Mouse (Mus musculus): ENCODE measurements around the gene Myo16. TPM values are rescaled to one million over a fixed set of nuclear protein-coding genes. Genes with fewer than 3 reads are reported as not detected.

The Myo16 gene
- 10 to 100 TPM; 27.3 to 32.6 (median 29.7) TPM for total RNA-seq (2022)

- DNase-seq (ENCODE audit: low spot score in 2 of 2) = no peak
These were observed at the start of gene Myo16 for GRCm38 (mm10) chr8:10153611-10154438. Myo16 (plus strand) TSS chr8:10153911.

- DNase-seq (ENCODE audit: low spot score in 2 of 2) = no peak
These were observed 45.0 kb upstream of the Myo16 start for GRCm38 (mm10) chr8:10108516-10109271.

- DNase-seq (ENCODE audit: low spot score in 2 of 2) = no peak
These were observed 31.0 kb upstream of the Myo16 start for GRCm38 (mm10) chr8:10122749-10123148.

- no peak for DNase-seq (ENCODE audit: low spot score in 2 of 2)
These were observed 30.3 kb upstream of the Myo16 start for GRCm38 (mm10) chr8:10123412-10123811.

GRCm38 (mm10) chr8:10125684-10126083 lies 28.0 kb upstream of the Myo16 start:
- DNase-seq (ENCODE audit: low spot score in 2 of 2) = no peak

GRCm38 (mm10) chr8:10130513-10131414 lies 22.9 kb upstream of the Myo16 start:
- DNase-seq (ENCODE audit: low spot score in 2 of 2) = peak in 1 of 2 experiments; percentile 32

GRCm38 (mm10) chr8:10139536-10139935 lies 14.2 kb upstream of the Myo16 start:
- DNase-seq (ENCODE audit: low spot score in 2 of 2) = no peak

- DNase-seq (ENCODE audit: low spot score in 2 of 2) = no peak
These were observed 9.8 kb upstream of the Myo16 start for GRCm38 (mm10) chr8:10143961-10144360.

- DNase-seq (ENCODE audit: low spot score in 2 of 2) = no peak
These were observed 1.9 kb upstream of the Myo16 start for GRCm38 (mm10) chr8:10151692-10152247.

GRCm38 (mm10) chr8:10154439-10154745 lies 681 bp downstream of the Myo16 start:
- DNase-seq (ENCODE audit: low spot score in 2 of 2) = no peak

GRCm38 (mm10) chr8:10155075-10155474 lies 1.4 kb downstream of the Myo16 start:
- no peak for DNase-seq (ENCODE audit: low spot score in 2 of 2)

- no peak for DNase-seq (ENCODE audit: low spot score in 2 of 2)
These were observed 7.4 kb downstream of the Myo16 start for GRCm38 (mm10) chr8:10161106-10161505.

- no peak for DNase-seq (ENCODE audit: low spot score in 2 of 2)
These were observed 11.2 kb downstream of the Myo16 start for GRCm38 (mm10) chr8:10164959-10165358.

GRCm38 (mm10) chr8:10168326-10168725 lies 14.6 kb downstream of the Myo16 start:
- DNase-seq (ENCODE audit: low spot score in 2 of 2) = no peak

GRCm38 (mm10) chr8:10169894-10170293 lies 16.2 kb downstream of the Myo16 start:
- DNase-seq (ENCODE audit: low spot score in 2 of 2) = no peak

GRCm38 (mm10) chr8:10171321-10171720 lies 17.6 kb downstream of the Myo16 start:
- no peak for DNase-seq (ENCODE audit: low spot score in 2 of 2)

GRCm38 (mm10) chr8:10172278-10172677 lies 18.6 kb downstream of the Myo16 start:
- DNase-seq (ENCODE audit: low spot score in 2 of 2) = no peak

- DNase-seq (ENCODE audit: low spot score in 2 of 2) = no peak
These were observed 19.5 kb downstream of the Myo16 start for GRCm38 (mm10) chr8:10173033-10173747.

GRCm38 (mm10) chr8:10174201-10174840 lies 20.6 kb downstream of the Myo16 start:
- no peak for DNase-seq (ENCODE audit: low spot score in 2 of 2)

All from left cerebral cortex, adult 8-10 months (tissue).